Mouse (Mus musculus): ENCODE measurements around the gene Tada3. TPM values are rescaled to one million over a fixed set of nuclear protein-coding genes. Genes with fewer than 3 reads are reported as not detected.

Gene Tada3
- total and polyA plus RNA-seq, 3 experiments, result 25.0 to 62.2 TPM; not detected in 1

DNA sequence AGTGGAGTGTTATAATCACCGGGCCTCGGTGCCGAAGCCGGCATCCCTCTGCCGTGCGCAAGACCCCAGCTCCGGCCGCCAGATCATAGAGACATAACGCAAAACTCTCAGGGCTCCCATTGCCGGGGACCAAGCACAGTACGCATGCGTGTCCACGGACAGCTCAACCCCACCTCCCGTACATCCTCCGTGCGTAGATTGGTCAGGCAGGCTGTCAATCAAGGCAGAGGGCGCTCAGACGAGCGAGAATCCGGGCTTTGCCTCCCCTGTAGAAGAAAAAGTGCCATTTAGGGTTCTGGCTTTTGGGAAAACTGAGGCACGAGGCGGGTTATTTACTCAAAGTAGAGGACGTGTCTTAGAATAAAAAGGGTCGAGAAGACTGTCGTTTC, 41.5 kb upstream of the Tada3 start, which contains the start of gene Rpusd3 (continued):
- no peak for TF ChIP-seq BHLHE40 (IDR thresholded peaks at IDR 0.05; ENCODE audit: borderline replicate concordance, low read depth, low read length)

DNA sequence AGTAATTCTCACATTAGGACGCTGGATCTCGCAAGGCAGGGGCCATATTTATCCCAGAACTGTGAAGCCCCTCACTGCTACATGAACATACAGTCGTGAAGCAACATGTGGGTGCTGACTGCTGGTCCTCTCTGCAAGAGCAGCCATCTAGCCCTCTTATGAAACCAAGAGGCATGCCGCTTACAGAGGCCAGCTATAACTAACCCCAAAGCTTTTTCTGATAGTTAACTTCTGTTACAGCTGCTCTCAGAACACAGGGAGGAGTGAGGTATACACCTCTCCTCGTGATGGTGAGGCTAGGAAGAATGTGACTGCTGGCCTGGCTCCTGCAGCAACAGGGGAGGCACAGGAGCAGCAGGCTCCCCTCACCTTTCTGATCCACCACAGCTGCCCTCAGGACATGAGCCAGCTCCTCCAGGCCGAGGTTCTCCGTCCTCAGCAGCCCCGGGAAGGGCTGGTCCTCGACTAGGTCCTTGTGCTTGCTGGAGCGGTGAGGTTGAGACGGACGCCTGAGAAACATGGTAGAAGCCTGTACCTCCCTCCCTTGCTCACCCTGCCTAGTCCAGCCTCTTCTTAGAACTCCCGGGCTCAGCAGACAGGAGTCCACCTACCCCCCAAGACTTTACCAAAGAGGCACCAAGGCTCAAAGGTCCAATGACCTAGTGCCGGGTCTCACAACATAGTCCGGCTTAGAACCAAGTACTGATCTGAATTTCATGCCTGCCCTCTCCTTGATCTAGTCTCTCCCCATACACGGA, 40.9 kb upstream of the Tada3 start:
- peak overlapping the region; percentile 81 for H3K9ac ChIP-seq (ENCODE audit: control insufficient read depth, low read depth, low read length, poor library complexity, severe bottlenecking)

DNA sequence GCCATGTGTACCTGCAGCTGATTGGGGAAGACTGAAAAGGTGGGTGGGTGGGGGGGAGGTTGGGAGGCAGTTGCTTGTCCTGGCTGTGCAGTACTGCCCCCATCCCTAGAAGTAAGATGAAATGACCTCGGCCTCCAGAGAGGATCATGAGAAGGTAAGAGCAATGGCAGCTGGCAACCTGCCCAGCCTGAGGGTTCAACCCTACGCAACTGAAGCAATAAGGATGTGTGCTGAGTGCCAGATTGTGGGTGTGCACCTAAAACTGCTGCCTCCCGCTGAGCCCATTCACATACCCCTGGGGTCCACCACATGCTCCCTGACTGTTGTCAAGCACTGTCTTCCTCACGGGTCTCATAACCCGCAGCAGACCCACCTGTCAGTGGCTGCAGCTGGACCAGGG, 38.7 kb upstream of the Tada3 start:
- DNase-seq (ENCODE audit: low read depth, low spot score), result peak; percentile 52
- Histone ChIP-seq H3K4me1 (ENCODE audit: control insufficient read depth in 1 of 2, insufficient read depth in 2 of 2, low read length in 2 of 2) (peaks cover 0 to 15% of the 10 kb centered on the region in 2 experiments; a peak in 3 of 4 replicates), H3K9ac (ENCODE audit: control insufficient read depth, low read depth, low read length, poor library complexity, severe bottlenecking) (no peak overlapping the region), H3K27me3 (ENCODE audit: control insufficient read depth in 1 of 2, insufficient read depth in 2 of 2, low read length in 2 of 2) (no peaks in the 10 kb centered on the region), H3K27ac (ENCODE audit: control insufficient read depth, low read depth, low read length) (no peak overlapping the region), H3K36me3 (ENCODE audit: control insufficient read depth in 1 of 2, insufficient read depth in 2 of 2, low read length in 2 of 2) (peaks cover 0 to 3% of the 10 kb centered on the region in 2 experiments; a peak in 1 of 4 replicates), H3K4me3 (ENCODE audit: control insufficient read depth in 1 of 2, insufficient read depth in 1 of 2, low read depth in 2 of 2, low read length in 2 of 2) (no peak overlapping the region), H3K79me2 (ENCODE audit: control insufficient read depth, insufficient read depth, low read length, poor library complexity) (peaks cover 6% of the 10 kb centered on the region), H3K9me3 (replicated peaks; ENCODE audit: insufficient read depth, low read length) (no peaks in the 10 kb centered on the region)
- TF ChIP-seq CHD2 (IDR thresholded peaks at IDR 0.05; ENCODE audit: low read length), result no peak
- TF ChIP-seq JUND (IDR thresholded peaks at IDR 0.05; ENCODE audit: low read depth, low read length), result no peak
- TF ChIP-seq NRF1 (IDR thresholded peaks at IDR 0.05; ENCODE audit: insufficient read depth, low read depth, low read length, poor library complexity, severe bottlenecking), result no peak
- no peak for TF ChIP-seq ZC3H11A (IDR thresholded peaks at IDR 0.05; ENCODE audit: low read depth, low read length)
- no peak for TF ChIP-seq POLR2AphosphoS2 (IDR thresholded peaks at IDR 0.05; ENCODE audit: low read length)
- no peak for TF ChIP-seq CTCF (IDR thresholded peaks at IDR 0.05 in 2 of 3, conservative IDR thresholded peaks at IDR 0.05 in 1 of 3; ENCODE audit: control insufficient read depth in 1 of 3, insufficient read depth in 1 of 3, low read depth in 2 of 3, low read length in 3 of 3, poor library complexity in 1 of 3, severe bottlenecking in 1 of 3)
- TF ChIP-seq ZNF384 (IDR thresholded peaks at IDR 0.05; ENCODE audit: low read depth, low read length), result no peak
- TF ChIP-seq ZKSCAN1 (IDR thresholded peaks at IDR 0.05; ENCODE audit: low read depth, low read length), result no peak
- no peak for TF ChIP-seq BHLHE40 (IDR thresholded peaks at IDR 0.05; ENCODE audit: borderline replicate concordance, low read depth, low read length)
- no peak for TF ChIP-seq MAFK (IDR thresholded peaks at IDR 0.05; ENCODE audit: borderline replicate concordance, low read depth, low read length)
- TF ChIP-seq UBTF (IDR thresholded peaks at IDR 0.05; ENCODE audit: borderline replicate concordance, insufficient read depth, low read depth, low read length), result no peak
- no peak for TF ChIP-seq GATA1 (IDR thresholded peaks at IDR 0.05; ENCODE audit: low read depth, low read length)
- TF ChIP-seq GABPA (IDR thresholded peaks at IDR 0.05; ENCODE audit: low read depth, low read length), result no peak
- TF ChIP-seq SIN3A (IDR thresholded peaks at IDR 0.05; ENCODE audit: low read length), result no peak
- TF ChIP-seq ELF1 (IDR thresholded peaks at IDR 0.05; ENCODE audit: low read depth, low read length), result no peak
- no peak for TF ChIP-seq MEF2A (IDR thresholded peaks at IDR 0.05; ENCODE audit: extremely low read depth, insufficient replicate concordance, low read depth, low read length, poor library complexity, severe bottlenecking)
- no peak for TF ChIP-seq ETS1 (IDR thresholded peaks at IDR 0.05; ENCODE audit: low read depth, low read length)
- TF ChIP-seq TAL1 (IDR thresholded peaks at IDR 0.05; ENCODE audit: low read length), result no peak

More for the DNA sequence above, 40.9 kb upstream of the Tada3 start:
- Histone ChIP-seq H3K4me1 (ENCODE audit: control insufficient read depth in 1 of 2, insufficient read depth in 2 of 2, low read length in 2 of 2) (peaks cover 6 to 20% of the 10 kb centered on the region in 2 experiments; a peak in 3 of 4 replicates), H3K27me3 (ENCODE audit: control insufficient read depth in 1 of 2, insufficient read depth in 2 of 2, low read length in 2 of 2) (no peaks in the 10 kb centered on the region), H3K36me3 (ENCODE audit: control insufficient read depth in 1 of 2, insufficient read depth in 2 of 2, low read length in 2 of 2) (peaks cover 0 to 7% of the 10 kb centered on the region in 2 experiments; a peak in 2 of 4 replicates), H3K9me3 (replicated peaks; ENCODE audit: insufficient read depth, low read length) (no peaks in the 10 kb centered on the region), H3K27ac (ENCODE audit: control insufficient read depth, low read depth, low read length) (peak overlapping the region; percentile 30), H3K79me2 (ENCODE audit: control insufficient read depth, insufficient read depth, low read length, poor library complexity) (peaks cover 6% of the 10 kb centered on the region), H3K4me3 (ENCODE audit: control insufficient read depth in 1 of 2, insufficient read depth in 1 of 2, low read depth in 2 of 2, low read length in 2 of 2) (peak overlapping the region; percentile 76 to 96)
- DNase-seq (ENCODE audit: low read depth, low spot score), result no peak
- TF ChIP-seq MAX (IDR thresholded peaks at IDR 0.05; ENCODE audit: low read length) (peak; percentile 66), MAZ (IDR thresholded peaks at IDR 0.05; ENCODE audit: low read depth, low read length) (no peak)
